Mouse (Mus musculus) megakaryocyte, embryonic 14.5 days (primary cell): ENCODE results near the gene Scap.

ENCODE experiments used
- FLI1 ChIP-seq: IDR thresholded peaks from 2 replicates; pipeline ENCODE4 v1.6.1; 2012; ENCODE audit warnings: low read length, inconsistent platforms, mixed read lengths
- GATA1 ChIP-seq: IDR thresholded peaks from 3 replicates; pipeline ENCODE4 v1.6.1; 2012; ENCODE audit warnings: mixed read lengths, low read length, inconsistent platforms, borderline replicate concordance

GRCm38 (mm10) chr9:110350612-110351011, 17.5 kb downstream of the Scap start:
- TF ChIP-seq GATA1 (no peak), FLI1 (no peak)
